Mouse (Mus musculus) embryonic facial prominence, embryonic 12.5 days (tissue): ENCODE measurements around the gene Idi2. TPM values are rescaled to one million over a fixed set of nuclear protein-coding genes. Genes with fewer than 3 reads are reported as not detected.

Source experiments
- ATAC-seq: fragments of 200-750 bp; cut with Nextera tagmentation; 2 replicates; pipeline ENCODE4 v1.8.0; 2017; ENCODE audit not compliant: insufficient number of reproducible peaks, insufficient read depth, low FRiP score, low TSS enrichment
- H3K27ac ChIP-seq: fragments of 300-500 bp; sonication (generic); 2 replicates; pipeline ENCODE4 v1.5.1; 2016; ENCODE audit warnings: mild to moderate bottlenecking
- H3K27me3 ChIP-seq: fragments of 300-500 bp; sonication (generic); 2 replicates; pipeline ENCODE4 v1.6.1; 2016; ENCODE audit warnings: mild to moderate bottlenecking, moderate library complexity
- H3K36me3 ChIP-seq: fragments of 300-500 bp; sonication (generic); 2 replicates; pipeline ENCODE4 v1.6.1; 2016; ENCODE audit warnings: mild to moderate bottlenecking
- H3K4me1 ChIP-seq: fragments of 300-500 bp; sonication (generic); 2 replicates; pipeline ENCODE4 v1.6.1; 2016
- H3K4me2 ChIP-seq: fragments of 300-500 bp; sonication (generic); replicated peaks from 2 replicates; pipeline ENCODE4 v1.6.1; 2016; ENCODE audit warnings: mild to moderate bottlenecking, moderate library complexity
- H3K4me3 ChIP-seq: fragments of 300-500 bp; sonication (generic); 2 replicates; pipeline ENCODE4 v1.5.1; 2016; ENCODE audit warnings: mild to moderate bottlenecking
- H3K9ac ChIP-seq: fragments of 300-500 bp; sonication (generic); 2 replicates; pipeline ENCODE4 v1.6.1; 2016; ENCODE audit warnings: mild to moderate bottlenecking, moderate library complexity
- H3K9me3 ChIP-seq: fragments of 300-500 bp; sonication (generic); 2 replicates; pipeline ENCODE4 v1.6.1; 2016; ENCODE audit warnings: mild to moderate bottlenecking, moderate library complexity
- WGBS: fragments of 180-500 bp; shearing (Covaris S2); methylation state at CpG from one replicate; pipeline ENCODE4 v1.1.7; 2016; 5-methylcytosine and 5-hydroxymethylcytosine counted together
- microRNA-seq: library from miRNA; unstranded; fragments of <30 nt; microRNA quantifications from one replicate; pipeline ENCODE4, GENCODE M21; 2017
- polyA plus RNA-seq: library from polyadenylated mRNA; unstranded; fragments of >200 nt; fragmentation: Nextera tagmentation; extraction: Ambion mirVana; gene quantifications from 2 replicates; pipeline ENCODE4 v1.2.1, GENCODE M21; 2016

Idi2 gene
- polyA plus RNA-seq, 1 experiment from 2014 or later: 0.06 TPM

DNA sequence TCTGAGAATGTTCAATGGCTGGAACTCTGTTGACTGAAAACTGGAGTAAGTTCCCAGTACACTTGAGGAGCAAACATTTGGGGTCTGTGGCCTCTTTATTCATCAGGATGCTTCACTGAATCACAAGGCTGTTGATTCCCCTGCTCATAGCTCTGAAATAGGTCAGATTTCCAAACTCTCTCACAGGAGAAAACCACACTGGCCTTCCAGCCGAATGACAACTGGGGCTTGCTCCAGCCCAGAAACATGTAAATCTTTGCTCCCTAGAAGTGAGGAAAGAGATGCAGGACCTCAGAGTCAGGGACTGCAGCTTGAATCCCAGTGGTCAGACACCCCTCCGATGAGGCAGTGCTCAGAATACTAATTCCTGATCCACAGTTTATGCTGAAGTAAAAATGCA, 50.6 kb downstream of the Idi2 start:
- no peaks in the 10 kb centered on the region for H3K9me3 ChIP-seq
- H3K4me3 ChIP-seq: no peak overlapping the region
- WGBS: 75% methylated on average over 2 of the region's 2 CpGs
- H3K27ac ChIP-seq: no peak overlapping the region
- H3K4me2 ChIP-seq: no peak overlapping the region
- no peaks in the 10 kb centered on the region for H3K4me1 ChIP-seq
- ATAC-seq: no peak
- H3K36me3 ChIP-seq: no peaks in the 10 kb centered on the region
- no peaks in the 10 kb centered on the region for H3K27me3 ChIP-seq
- H3K9ac ChIP-seq: no peak overlapping the region

Small RNA genes lying within 50 kb of the gene (microRNA-seq; reads per million reads assigned to microRNA genes)
- not detected for gene Gm22750

Other genes starting within 250 kb of the Idi2 start
- 32.0 and 32.3 TPM in 2 replicates for gene Wdr37, start 81.0 kb upstream of the Idi2 start, polyA plus RNA-seq
- gene Idi1, start 67.4 kb upstream of the Idi2 start, polyA plus RNA-seq: 66.8 and 83.4 TPM in 2 replicates
- gene Gm9745, start 4.6 kb upstream of the Idi2 start, polyA plus RNA-seq: not detected in 2 replicates
- gene Gtpbp4, start 43.2 kb downstream of the Idi2 start, polyA plus RNA-seq: 90.7 and 93.2 TPM in 2 replicates
- 31.7 and 33.6 TPM in 2 replicates for gene Larp4b, start 141.0 kb downstream of the Idi2 start, polyA plus RNA-seq